Mouse (Mus musculus) liver, postnatal 0 days (tissue): ENCODE measurements around the gene Syt8.

ENCODE experiments used
- CTCF ChIP-seq: sonication (generic); IDR thresholded peaks from 2 replicates; pipeline ENCODE4 v1.5.1; 2016; ENCODE audit warnings: antibody characterized with exemption, low read depth
- EP300 ChIP-seq: IDR thresholded peaks from 2 replicates; pipeline ENCODE4 v1.6.1; 2016; ENCODE audit warnings: antibody characterized with exemption, low read depth, mild to moderate bottlenecking

GRCm38 (mm10) chr7:142399250-142399649, 35.4 kb upstream of the Syt8 start:
- TF ChIP-seq CTCF (no peak), EP300 (no peak)
